Mouse (Mus musculus): ENCODE results near the gene Sun5. TPM values are rescaled to one million over a fixed set of nuclear protein-coding genes. Genes with fewer than 3 reads are reported as not detected.
"Not testable (repeated sequence)": the region's sequence is repeated elsewhere in the genome, so short reads cannot be mapped to it uniquely, and the experiment has no call there.

Sun5 gene
- total RNA-seq, 2 experiments from 2014 or later = not detected

DNA sequence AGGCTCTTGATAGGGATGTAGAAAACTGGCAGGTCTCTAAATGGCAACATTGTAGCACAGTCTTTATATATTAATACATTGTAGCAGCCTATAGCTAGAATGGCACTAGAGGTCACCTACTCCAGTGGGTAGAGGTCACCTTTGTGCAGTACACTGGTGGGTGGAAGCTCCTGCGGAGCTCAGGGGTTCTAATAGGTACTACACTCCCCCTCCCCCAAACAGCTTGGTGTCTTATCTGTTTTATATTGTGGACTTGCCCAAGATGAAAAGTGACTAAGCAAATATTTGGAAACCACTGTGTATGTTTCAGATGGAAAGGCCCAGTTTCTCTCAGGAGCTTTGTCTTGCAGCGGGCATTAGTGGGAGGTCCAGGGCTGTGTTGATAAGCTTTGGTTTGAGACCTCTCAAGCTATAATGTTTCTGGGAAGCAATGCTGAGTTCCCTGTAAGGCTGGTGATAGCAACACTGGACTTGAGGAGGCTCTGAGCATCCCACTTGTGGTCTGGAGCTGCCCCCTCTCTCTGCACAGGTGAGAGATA is 48.8 kb downstream of the Sun5 start:
- ATAC-seq (replicated peaks; ENCODE audit: low FRiP score, poor library complexity, severe bottlenecking) = no peak

DNA sequence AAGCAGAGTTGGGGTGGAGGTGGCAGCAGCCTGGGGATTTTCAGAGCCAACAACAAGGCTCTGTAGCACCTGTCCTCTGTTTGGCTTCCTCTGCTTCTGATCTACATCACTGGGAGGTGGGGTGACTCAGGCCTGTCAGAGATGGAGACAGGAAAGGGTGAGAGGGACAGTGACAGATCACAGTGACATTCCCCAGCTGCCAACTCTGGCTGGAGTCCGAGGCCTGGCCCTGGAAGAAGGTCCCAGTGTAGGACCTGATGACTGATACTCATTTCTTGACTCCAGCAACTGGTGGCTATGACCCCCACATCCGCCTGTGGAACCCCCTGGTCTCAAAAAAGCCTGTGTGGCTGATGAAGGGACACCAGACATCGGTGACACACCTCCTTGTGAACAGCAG is 61.0 kb downstream of the Sun5 start:
- ATAC-seq (replicated peaks; ENCODE audit: low FRiP score, poor library complexity, severe bottlenecking) = no peak

DNA sequence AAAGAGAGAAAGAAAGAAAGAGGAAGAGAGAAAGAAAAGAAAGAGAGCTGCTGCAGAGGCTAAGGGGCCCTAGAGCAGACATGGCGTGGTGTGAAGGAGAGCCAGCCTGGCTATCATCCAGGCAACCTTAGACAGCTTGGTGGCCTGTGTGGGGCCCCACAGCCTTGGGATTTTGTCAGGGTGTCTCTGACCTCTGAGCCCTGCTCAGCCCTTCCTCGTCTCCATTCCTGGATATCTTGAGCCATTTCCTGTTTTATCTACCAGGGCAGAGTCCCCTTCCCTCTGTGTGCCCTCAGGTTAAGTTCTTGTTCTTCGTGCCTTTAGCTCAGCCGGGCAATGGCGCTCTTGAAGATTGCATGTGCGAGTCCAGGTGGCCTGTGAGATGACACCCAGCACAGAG is 62.0 kb downstream of the Sun5 start:
- no peak for ATAC-seq (replicated peaks; ENCODE audit: low FRiP score, poor library complexity, severe bottlenecking)

DNA sequence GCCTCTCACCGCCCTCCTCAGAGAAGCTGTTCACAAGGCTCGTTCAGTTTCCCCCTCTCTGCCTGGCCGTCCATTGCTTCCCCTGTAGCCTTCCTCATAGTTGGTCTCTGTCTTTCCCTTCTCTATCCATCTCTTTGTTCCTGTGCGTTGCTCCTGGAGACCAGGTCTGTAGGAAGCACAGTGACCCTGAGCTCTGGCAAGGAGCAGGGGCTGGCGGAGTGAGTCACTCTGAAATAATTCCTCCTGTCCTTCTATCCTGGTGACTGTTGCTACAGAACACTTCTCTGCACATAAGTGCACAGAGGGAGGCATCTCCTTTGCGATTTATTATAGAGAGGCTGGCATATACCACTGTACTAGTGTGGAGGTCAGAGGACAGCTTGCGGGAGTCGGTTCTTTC is 62.7 kb downstream of the Sun5 start:
- no peak for ATAC-seq (replicated peaks; ENCODE audit: low FRiP score, poor library complexity, severe bottlenecking)

DNA sequence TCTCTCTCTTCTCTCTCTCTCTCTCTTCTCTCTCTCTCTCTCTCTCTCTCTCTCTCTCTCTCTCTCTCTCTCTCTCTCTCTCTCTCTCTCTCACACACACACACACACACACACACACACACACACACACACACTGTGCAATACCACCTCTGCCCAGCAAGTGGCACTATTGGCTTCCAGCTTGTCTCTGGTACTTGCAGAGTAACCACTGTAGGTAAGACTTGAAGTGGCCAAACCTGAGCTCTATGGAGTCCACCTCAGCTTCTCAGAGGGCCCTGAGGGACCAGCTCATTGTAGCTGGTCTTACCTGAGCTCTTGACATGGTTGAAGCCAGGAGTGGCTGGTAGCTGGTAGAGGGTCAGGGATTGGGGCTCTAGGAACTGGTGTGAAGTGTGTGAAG is 63.4 kb downstream of the Sun5 start:
- not testable (repeated sequence) for ATAC-seq (replicated peaks; ENCODE audit: low FRiP score, poor library complexity, severe bottlenecking)

Other genes starting within 250 kb of the Sun5 start
- 3.6 and 7.5 TPM in 2 replicates for gene Commd7, start 238.3 kb downstream of the Sun5 start, total RNA-seq (2015; ENCODE audit: low replicate concordance)
- gene Commd7, start 238.3 kb downstream of the Sun5 start, total RNA-seq (2017; ENCODE audit: low replicate concordance) = 2.0 and 6.7 TPM in 2 replicates
- 0.36 TPM in 1 of 2 replicates, not detected in the other for gene Dnmt3b, start 221.6 kb downstream of the Sun5 start, total RNA-seq (2015; ENCODE audit: low replicate concordance)
- gene Dnmt3b, start 221.6 kb downstream of the Sun5 start, total RNA-seq (2017; ENCODE audit: low replicate concordance) = 0.98 and 1.4 TPM in 2 replicates
- not detected in 2 replicates for gene Dnmt3c, start 174.4 kb downstream of the Sun5 start, total RNA-seq (2015; ENCODE audit: low replicate concordance)
- 0.90 TPM in 1 of 2 replicates, not detected in the other for gene Dnmt3c, start 174.4 kb downstream of the Sun5 start, total RNA-seq (2017; ENCODE audit: low replicate concordance)
- gene Mapre1, start 129.8 kb downstream of the Sun5 start, total RNA-seq (2015; ENCODE audit: low replicate concordance) = 75.0 and 109 TPM in 2 replicates
- 87.6 and 151 TPM in 2 replicates for gene Mapre1, start 129.8 kb downstream of the Sun5 start, total RNA-seq (2017; ENCODE audit: low replicate concordance)
- gene Efcab8, start 91.2 kb downstream of the Sun5 start, total RNA-seq (2015; ENCODE audit: low replicate concordance) = not detected in 2 replicates
- gene Efcab8, start 91.2 kb downstream of the Sun5 start, total RNA-seq (2017; ENCODE audit: low replicate concordance) = 0.51 TPM in 1 of 2 replicates, not detected in the other
- gene Bpifb2, start 4.0 kb upstream of the Sun5 start, total RNA-seq (2015; ENCODE audit: low replicate concordance) = not detected in 2 replicates
- not detected in 2 replicates for gene Bpifb2, start 4.0 kb upstream of the Sun5 start, total RNA-seq (2017; ENCODE audit: low replicate concordance)
- not detected in 2 replicates for gene Bpifb6, start 29.3 kb upstream of the Sun5 start, total RNA-seq (2015; ENCODE audit: low replicate concordance)
- not detected in 2 replicates for gene Bpifb6, start 29.3 kb upstream of the Sun5 start, total RNA-seq (2017; ENCODE audit: low replicate concordance)
- not detected in 2 replicates for gene Bpifb3, start 47.1 kb upstream of the Sun5 start, total RNA-seq (2015; ENCODE audit: low replicate concordance)
- gene Bpifb3, start 47.1 kb upstream of the Sun5 start, total RNA-seq (2017; ENCODE audit: low replicate concordance) = not detected in 2 replicates
- gene Bpifb4, start 67.1 kb upstream of the Sun5 start, total RNA-seq (2015; ENCODE audit: low replicate concordance) = not detected in 2 replicates
- gene Bpifb4, start 67.1 kb upstream of the Sun5 start, total RNA-seq (2017; ENCODE audit: low replicate concordance) = not detected in 2 replicates
- gene Bpifa6, start 103.9 kb upstream of the Sun5 start, total RNA-seq (2015; ENCODE audit: low replicate concordance) = not detected in 2 replicates
- gene Bpifa6, start 103.9 kb upstream of the Sun5 start, total RNA-seq (2017; ENCODE audit: low replicate concordance) = not detected in 2 replicates
- not detected in 2 replicates for gene Bpifa2, start 137.2 kb upstream of the Sun5 start, total RNA-seq (2015; ENCODE audit: low replicate concordance)
- not detected in 2 replicates for gene Bpifa2, start 137.2 kb upstream of the Sun5 start, total RNA-seq (2017; ENCODE audit: low replicate concordance)